ENCODE assay signal across 8 mouse cellular contexts in genomic region chr6:91472319-91472718, GRCm38 (mm10). TPM values are rescaled to one million over a fixed set of nuclear protein-coding genes. Genes with fewer than 3 reads are reported as not detected.
A peak's percentile ranks its signal among the peaks of the same experiment; 100 is the strongest.
DNase-seq lines count a peak whose midpoint lies in the region; ATAC-seq and TF ChIP-seq lines count a peak whose summit lies in the region.

No protein-coding gene starts in this region.

- peaks cover 16% of the 10 kb centered on the region for H3K4me1 ChIP-seq in thymus, adult 2 months (replicated peaks; ENCODE audit: control insufficient read depth, insufficient read depth, low read length)
- peaks cover 30% of the 10 kb centered on the region for H3K4me1 ChIP-seq in hindbrain, embryonic 15.5 days (replicated peaks)
- H3K4me1 ChIP-seq in midbrain, embryonic 11.5 days (ENCODE audit: control insufficient read depth, insufficient read depth, low read length): peaks cover 16% of the 10 kb centered on the region

- no peak for TF ChIP-seq CTCF in thymus, adult 2 months (IDR thresholded peaks at IDR 0.05; ENCODE audit: borderline replicate concordance, control insufficient read depth, extremely low read depth, insufficient read depth, low read length, poor library complexity)

- H3K36me3 ChIP-seq in thymus, adult 2 months (ENCODE audit: control insufficient read depth, insufficient read depth, low read length): peaks cover 2% of the 10 kb centered on the region; the same call in 1 of the 2 replicates
- H3K36me3 ChIP-seq in hindbrain, embryonic 15.5 days: peaks cover 8% of the 10 kb centered on the region
- H3K36me3 ChIP-seq in midbrain, embryonic 11.5 days (ENCODE audit: control insufficient read depth, insufficient read depth, low read length): peaks cover 2% of the 10 kb centered on the region; the same call in 1 of the 2 replicates

- DNase-seq in adrenal gland, postnatal 10 days: peak; percentile 10
- DNase-seq in adrenal gland, adult 2 months: no peak
- no peak for DNase-seq in thymus, adult 2 months
- DNase-seq in thymus, adult 18-20 months: no peak
- peak; percentile 85 for DNase-seq in midbrain, embryonic 11.5 days (ENCODE audit: low spot score, missing footprints)
- no peak for DNase-seq in frontal cortex, postnatal 36 days (ENCODE audit: low spot score in 2 of 2)

- no peaks in the 10 kb centered on the region for H3K27me3 ChIP-seq in thymus, adult 2 months (ENCODE audit: control insufficient read depth, insufficient read depth, low read length)
- H3K27me3 ChIP-seq in hindbrain, embryonic 15.5 days: no peaks in the 10 kb centered on the region
- H3K27me3 ChIP-seq in midbrain, embryonic 11.5 days (ENCODE audit: control insufficient read depth, insufficient read depth, low read length): no peaks in the 10 kb centered on the region

- peak overlapping the region; percentile 62 for H3K4me2 ChIP-seq in hindbrain, embryonic 15.5 days
- H3K4me2 ChIP-seq in midbrain, embryonic 11.5 days: peak overlapping the region; percentile 75

- H3K4me3 ChIP-seq in thymus, adult 2 months (ENCODE audit: control insufficient read depth, insufficient read depth, low read length): peak overlapping the region; percentile 74
- peak overlapping the region; percentile 77 for H3K4me3 ChIP-seq in hindbrain, embryonic 15.5 days
- peak overlapping the region; percentile 66 for H3K4me3 ChIP-seq in midbrain, embryonic 11.5 days (ENCODE audit: low read depth, low read length)

- H3K9ac ChIP-seq in hindbrain, embryonic 15.5 days: peak overlapping the region; percentile 73
- peak overlapping the region; percentile 73 for H3K9ac ChIP-seq in midbrain, embryonic 11.5 days (ENCODE audit: low read length)

- TF ChIP-seq POLR2A in thymus, adult 2 months (IDR thresholded peaks at IDR 0.05; ENCODE audit: control insufficient read depth, extremely low read depth, insufficient read depth, low read length, poor library complexity): no peak

- H3K27ac ChIP-seq in thymus, adult 2 months (ENCODE audit: control insufficient read depth, insufficient read depth, low read length): peak overlapping the region; percentile 14; the same call in 1 of the 2 replicates
- H3K27ac ChIP-seq in hindbrain, embryonic 15.5 days (replicated peaks): peak overlapping the region; percentile 80; the same call in 1 of the 2 replicates
- no peak overlapping the region for H3K27ac ChIP-seq in midbrain, embryonic 11.5 days (ENCODE audit: low read depth, low read length)

- H3K9me3 ChIP-seq in hindbrain, embryonic 15.5 days: no peaks in the 10 kb centered on the region
- H3K9me3 ChIP-seq in midbrain, embryonic 11.5 days (ENCODE audit: control insufficient read depth, low read length): no peaks in the 10 kb centered on the region

- ATAC-seq in hindbrain, embryonic 15.5 days (ENCODE audit: low FRiP score, low read depth): no peak
- no peak for ATAC-seq in midbrain, embryonic 11.5 days (ENCODE audit: low FRiP score)
- no peak for ATAC-seq in inflammation-experienced regulatory T-cells, adult 6 months

- WGBS in thymus, adult 2 months: 26% methylated on average over 6 of the region's 6 CpGs
- 41% methylated on average over 6 of the region's 6 CpGs for WGBS in hindbrain, embryonic 15.5 days
- WGBS in midbrain, embryonic 11.5 days: 34% methylated on average over 6 of the region's 6 CpGs

RNA-seq across cellular contexts. Expression of gene Chchd4, which starts 1.0 kb away (rescaled TPM):
- total RNA-seq in adrenal gland, postnatal 10 days (2021): 10 to 100 TPM; 15.7 to 16.4 TPM
- total RNA-seq in adrenal gland, adult 2 months (2021): 10 to 100 TPM; 16.1 to 17.8 TPM
- polyA plus RNA-seq in adrenal gland, adult 2 months (2012; rRNA removed): 4.2 and 5.1 TPM in 2 replicates
- polyA plus RNA-seq in thymus, adult 2 months (2012; rRNA removed): 4.7 and 5.1 TPM in 2 replicates
- polyA plus RNA-seq in hindbrain, embryonic 15.5 days (2015; fragmentation: Nextera tagmentation; extraction: Ambion mirVana): 36.2 and 37.7 TPM in 2 replicates
- 25.3 and 26.7 TPM in 2 replicates for polyA plus RNA-seq in midbrain, embryonic 11.5 days (2014; fragmentation: Nextera tagmentation; extraction: Ambion mirVana)
- 10 to 100 TPM in 2 of 3 experiments, 1 to 10 TPM in 1; 9.8 to 11.3 (median 10.6) TPM for polyA plus RNA-seq in inflammation-experienced regulatory T-cells, adult 6 months (2017; shearing (Covaris generic))

RNA-seq across cellular contexts. Expression of gene Tmem43, which starts 1.2 kb away (rescaled TPM):
- 10 to 100 TPM; 25.6 to 35.3 TPM for total RNA-seq in adrenal gland, postnatal 10 days (2021)
- total RNA-seq in adrenal gland, adult 2 months (2021): 10 to 100 TPM; 40.0 to 54.5 TPM
- polyA plus RNA-seq in adrenal gland, adult 2 months (2012; rRNA removed): 39.5 and 48.4 TPM in 2 replicates
- polyA plus RNA-seq in thymus, adult 2 months (2012; rRNA removed): 71.0 and 71.1 TPM in 2 replicates
- polyA plus RNA-seq in hindbrain, embryonic 15.5 days (2015; fragmentation: Nextera tagmentation; extraction: Ambion mirVana): 47.9 and 50.4 TPM in 2 replicates
- polyA plus RNA-seq in midbrain, embryonic 11.5 days (2014; fragmentation: Nextera tagmentation; extraction: Ambion mirVana): 66.3 and 68.9 TPM in 2 replicates
- polyA plus RNA-seq in inflammation-experienced regulatory T-cells, adult 6 months (2017; shearing (Covaris generic)): 10 to 100 TPM; 38.6 to 55.4 (median 48.3) TPM

RNA-seq across cellular contexts. Expression of gene Xpc, which starts 43.4 kb away (rescaled TPM):
- total RNA-seq in adrenal gland, postnatal 10 days (2021): 10 to 100 TPM; 12.1 to 14.4 TPM
- total RNA-seq in adrenal gland, adult 2 months (2021): 10 to 100 TPM; 13.3 to 19.3 TPM
- 4.1 and 4.5 TPM in 2 replicates for polyA plus RNA-seq in adrenal gland, adult 2 months (2012; rRNA removed)
- polyA plus RNA-seq in thymus, adult 2 months (2012; rRNA removed): 18.0 and 18.7 TPM in 2 replicates
- 16.7 and 18.6 TPM in 2 replicates for polyA plus RNA-seq in hindbrain, embryonic 15.5 days (2015; fragmentation: Nextera tagmentation; extraction: Ambion mirVana)
- 21.6 and 23.2 TPM in 2 replicates for polyA plus RNA-seq in midbrain, embryonic 11.5 days (2014; fragmentation: Nextera tagmentation; extraction: Ambion mirVana)
- 10 to 100 TPM in 2 of 3 experiments, 1 to 10 TPM in 1; 9.5 to 15.4 (median 13.3) TPM for polyA plus RNA-seq in inflammation-experienced regulatory T-cells, adult 6 months (2017; shearing (Covaris generic))

RNA-seq across cellular contexts. Expression of gene Lsm3, which starts 43.4 kb away (rescaled TPM):
- 10 to 100 TPM; 46.1 to 54.1 TPM for total RNA-seq in adrenal gland, postnatal 10 days (2021)
- 10 to 100 TPM; 38.3 to 40.4 TPM for total RNA-seq in adrenal gland, adult 2 months (2021)
- 5.2 and 7.3 TPM in 2 replicates for polyA plus RNA-seq in adrenal gland, adult 2 months (2012; rRNA removed)
- polyA plus RNA-seq in thymus, adult 2 months (2012; rRNA removed): 38.0 and 46.1 TPM in 2 replicates
- 144 and 159 TPM in 2 replicates for polyA plus RNA-seq in hindbrain, embryonic 15.5 days (2015; fragmentation: Nextera tagmentation; extraction: Ambion mirVana)
- 285 and 305 TPM in 2 replicates for polyA plus RNA-seq in midbrain, embryonic 11.5 days (2014; fragmentation: Nextera tagmentation; extraction: Ambion mirVana)
- 100 to 1,000 TPM; 148 to 161 (median 160) TPM for polyA plus RNA-seq in inflammation-experienced regulatory T-cells, adult 6 months (2017; shearing (Covaris generic))

Comparison
In these comparisons a context has a peak if more than half of its experiments do, and no peak if none do; other contexts are left out.
1. DNase-seq: peak in adrenal gland, postnatal 10 days (single experiment) and midbrain, embryonic 11.5 days (single experiment); none in adrenal gland, adult 2 months (single experiment), thymus, adult 2 months (single experiment), thymus, adult 18-20 months (0 of 2) and frontal cortex, postnatal 36 days (0 of 2).
2. Peak in every context shown above with its lines, with median percentiles within 50 percentile points of each other: H3K4me3 ChIP-seq.